12 mouse cellular contexts compared by ENCODE assay signal in genomic region chr15:103298026-103298425, GRCm38 (mm10). TPM values are rescaled to one million over a fixed set of nuclear protein-coding genes. Genes with fewer than 3 reads are reported as not detected.
DNase-seq lines count a peak whose midpoint lies in the region; ATAC-seq lines count a peak whose summit lies in the region.
"Had no signal": no experiment of that assay in that cellular context is flagged by ENCODE, and none has a peak within 500 bp of the region (broad histone marks: within the 10 kb centered on the region; RNA-seq: fewer than 3 reads in every experiment).

No protein-coding gene starts in this region.

- peak overlapping the region; percentile 98 for H3K27ac ChIP-seq in kidney, embryonic 15.5 days
- H3K27ac ChIP-seq in embryonic facial prominence, embryonic 13.5 days: peak overlapping the region; percentile 98
- H3K27ac ChIP-seq in hindbrain, embryonic 13.5 days: peak overlapping the region; percentile 100
- H3K27ac ChIP-seq in midbrain, embryonic 13.5 days: peak overlapping the region; percentile 99
- H3K27ac ChIP-seq: stomach, embryonic 15.5 days had no signal

- H3K4me3 ChIP-seq in kidney, embryonic 15.5 days (replicated peaks): 0 out of 2 replicates have a peak overlapping the region, but pooled peaks have one; percentile 4
- H3K4me3 ChIP-seq in embryonic facial prominence, embryonic 13.5 days: no peak overlapping the region
- H3K4me3 ChIP-seq in hindbrain, embryonic 13.5 days: no peak overlapping the region
- H3K4me3 ChIP-seq in midbrain, embryonic 13.5 days (replicated peaks): no peak overlapping the region
- H3K4me3 ChIP-seq: stomach, embryonic 15.5 days had no signal

- H3K9me3 ChIP-seq in kidney, embryonic 15.5 days (replicated peaks): no peaks in the 10 kb centered on the region
- no peaks in the 10 kb centered on the region for H3K9me3 ChIP-seq in embryonic facial prominence, embryonic 13.5 days
- no peaks in the 10 kb centered on the region for H3K9me3 ChIP-seq in hindbrain, embryonic 13.5 days
- H3K9me3 ChIP-seq in midbrain, embryonic 13.5 days: no peaks in the 10 kb centered on the region
- H3K9me3 ChIP-seq: stomach, embryonic 15.5 days had no signal

- H3K4me2 ChIP-seq in kidney, embryonic 15.5 days: peak overlapping the region; percentile 19; the same call in 1 of the 2 replicates
- H3K4me2 ChIP-seq in embryonic facial prominence, embryonic 13.5 days: no peak overlapping the region
- H3K4me2 ChIP-seq in hindbrain, embryonic 13.5 days: no peak overlapping the region
- H3K4me2 ChIP-seq in midbrain, embryonic 13.5 days (replicated peaks): no peak overlapping the region
- H3K4me2 ChIP-seq: stomach, embryonic 15.5 days had no signal

- 0 out of 2 replicates have a peak overlapping the region, but pooled peaks have one; percentile 2 for H3K9ac ChIP-seq in kidney, embryonic 15.5 days
- no peak overlapping the region for H3K9ac ChIP-seq in embryonic facial prominence, embryonic 13.5 days
- peak overlapping the region; percentile 39; the same call in 1 of the 2 replicates for H3K9ac ChIP-seq in hindbrain, embryonic 13.5 days
- H3K9ac ChIP-seq in midbrain, embryonic 13.5 days (replicated peaks): peak overlapping the region; percentile 43; the same call in 1 of the 2 replicates
- H3K9ac ChIP-seq: stomach, embryonic 15.5 days had no signal

- peaks cover 34% of the 10 kb centered on the region for H3K36me3 ChIP-seq in kidney, embryonic 15.5 days
- peaks cover 46% of the 10 kb centered on the region for H3K36me3 ChIP-seq in embryonic facial prominence, embryonic 13.5 days
- peaks cover 17% of the 10 kb centered on the region for H3K36me3 ChIP-seq in hindbrain, embryonic 13.5 days
- peaks cover 22% of the 10 kb centered on the region for H3K36me3 ChIP-seq in midbrain, embryonic 13.5 days

- DNase-seq in kidney, postnatal 25 days: no peak
- no peak for DNase-seq in gastrocnemius, postnatal 25 days
- no peak for DNase-seq in B cell, adult 2 months
- DNase-seq: adrenal gland, adult 2 months; cerebellum, adult 18-20 months; heart, postnatal 36 days had no signal

- H3K27me3 ChIP-seq in kidney, embryonic 15.5 days: no peaks in the 10 kb centered on the region
- no peaks in the 10 kb centered on the region for H3K27me3 ChIP-seq in embryonic facial prominence, embryonic 13.5 days
- no peaks in the 10 kb centered on the region for H3K27me3 ChIP-seq in hindbrain, embryonic 13.5 days
- H3K27me3 ChIP-seq in midbrain, embryonic 13.5 days: no peaks in the 10 kb centered on the region
- H3K27me3 ChIP-seq: stomach, embryonic 15.5 days had no signal

- 59% methylated on average over 3 of the region's 3 CpGs for WGBS in kidney, embryonic 15.5 days
- 62% methylated on average over 3 of the region's 3 CpGs for WGBS in embryonic facial prominence, embryonic 13.5 days
- WGBS in hindbrain, embryonic 13.5 days: 33% methylated on average over 3 of the region's 3 CpGs
- WGBS in midbrain, embryonic 13.5 days: 43% methylated on average over 3 of the region's 3 CpGs

- ATAC-seq in kidney, embryonic 15.5 days (replicated peaks; ENCODE audit: low FRiP score): no peak
- ATAC-seq in embryonic facial prominence, embryonic 13.5 days (ENCODE audit: insufficient number of reproducible peaks, insufficient read depth, low FRiP score, low TSS enrichment, low read depth): no peak
- ATAC-seq in hindbrain, embryonic 13.5 days (ENCODE audit: low FRiP score): no peak
- ATAC-seq in midbrain, embryonic 13.5 days: no peak
- ATAC-seq in CD4-positive, CD25-positive, alpha-beta regulatory T cell, adult 4 months: no peak

- peaks cover 79% of the 10 kb centered on the region for H3K4me1 ChIP-seq in kidney, embryonic 15.5 days
- peaks cover 79% of the 10 kb centered on the region for H3K4me1 ChIP-seq in embryonic facial prominence, embryonic 13.5 days
- H3K4me1 ChIP-seq in hindbrain, embryonic 13.5 days (replicated peaks): peaks cover 79% of the 10 kb centered on the region
- peaks cover 82% of the 10 kb centered on the region for H3K4me1 ChIP-seq in midbrain, embryonic 13.5 days (replicated peaks)

RNA-seq across cellular contexts. Expression of gene Gpr84, which starts 12.4 kb away (rescaled TPM):
- 0.42 and 0.48 TPM in 2 replicates for polyA plus RNA-seq in kidney, embryonic 15.5 days (2015; fragmentation: Nextera tagmentation; extraction: Ambion mirVana)
- polyA plus RNA-seq in embryonic facial prominence, embryonic 13.5 days (2015; fragmentation: Nextera tagmentation; extraction: Ambion mirVana): 0.54 and 0.62 TPM in 2 replicates
- 0.23 and 0.34 TPM in 2 replicates for polyA plus RNA-seq in hindbrain, embryonic 13.5 days (2015; fragmentation: Nextera tagmentation; extraction: Ambion mirVana)
- 0.18 and 0.94 TPM in 2 replicates for polyA plus RNA-seq in midbrain, embryonic 13.5 days (2015; fragmentation: Nextera tagmentation; extraction: Ambion mirVana)
- not detected for total RNA-seq in gastrocnemius, postnatal 25 days (2021)
- polyA plus RNA-seq in CD4-positive, CD25-positive, alpha-beta regulatory T cell, adult 4 months (2017; shearing (Covaris generic)): not detected
- total RNA-seq: adrenal gland, adult 2 months; heart, postnatal 36 days had no signal

RNA-seq across cellular contexts. Expression of gene Copz1, which starts 25.5 kb away (rescaled TPM):
- polyA plus RNA-seq in kidney, embryonic 15.5 days (2015; fragmentation: Nextera tagmentation; extraction: Ambion mirVana): 298 and 300 TPM in 2 replicates
- 254 and 287 TPM in 2 replicates for polyA plus RNA-seq in embryonic facial prominence, embryonic 13.5 days (2015; fragmentation: Nextera tagmentation; extraction: Ambion mirVana)
- polyA plus RNA-seq in hindbrain, embryonic 13.5 days (2015; fragmentation: Nextera tagmentation; extraction: Ambion mirVana): 219 and 222 TPM in 2 replicates
- 218 and 221 TPM in 2 replicates for polyA plus RNA-seq in midbrain, embryonic 13.5 days (2015; fragmentation: Nextera tagmentation; extraction: Ambion mirVana)
- 10 to 100 TPM; 31.4 to 32.3 TPM for total RNA-seq in gastrocnemius, postnatal 25 days (2021)
- 100 to 1,000 TPM; 213 to 244 TPM for polyA plus RNA-seq in CD4-positive, CD25-positive, alpha-beta regulatory T cell, adult 4 months (2017; shearing (Covaris generic))

RNA-seq across cellular contexts. Expression of gene Nfe2, which starts 39.8 kb away (rescaled TPM):
- polyA plus RNA-seq in kidney, embryonic 15.5 days (2015; fragmentation: Nextera tagmentation; extraction: Ambion mirVana): 5.1 and 6.2 TPM in 2 replicates
- 2.4 and 2.9 TPM in 2 replicates for polyA plus RNA-seq in embryonic facial prominence, embryonic 13.5 days (2015; fragmentation: Nextera tagmentation; extraction: Ambion mirVana)
- 1.1 and 1.4 TPM in 2 replicates for polyA plus RNA-seq in hindbrain, embryonic 13.5 days (2015; fragmentation: Nextera tagmentation; extraction: Ambion mirVana)
- 0.75 and 0.82 TPM in 2 replicates for polyA plus RNA-seq in midbrain, embryonic 13.5 days (2015; fragmentation: Nextera tagmentation; extraction: Ambion mirVana)
- not detected for total RNA-seq in gastrocnemius, postnatal 25 days (2021)
- under 1 TPM; 0.34 to 0.84 TPM for polyA plus RNA-seq in CD4-positive, CD25-positive, alpha-beta regulatory T cell, adult 4 months (2017; shearing (Covaris generic))

RNA-seq across cellular contexts. Expression of gene Zfp385a, which starts 41.9 kb away (rescaled TPM):
- polyA plus RNA-seq in kidney, embryonic 15.5 days (2015; fragmentation: Nextera tagmentation; extraction: Ambion mirVana): 12.5 and 14.4 TPM in 2 replicates
- 10.9 and 12.2 TPM in 2 replicates for polyA plus RNA-seq in embryonic facial prominence, embryonic 13.5 days (2015; fragmentation: Nextera tagmentation; extraction: Ambion mirVana)
- polyA plus RNA-seq in hindbrain, embryonic 13.5 days (2015; fragmentation: Nextera tagmentation; extraction: Ambion mirVana): 18.6 and 19.9 TPM in 2 replicates
- 15.1 and 17.9 TPM in 2 replicates for polyA plus RNA-seq in midbrain, embryonic 13.5 days (2015; fragmentation: Nextera tagmentation; extraction: Ambion mirVana)
- total RNA-seq in gastrocnemius, postnatal 25 days (2021): 10 to 100 TPM; 17.0 to 77.5 TPM
- polyA plus RNA-seq in CD4-positive, CD25-positive, alpha-beta regulatory T cell, adult 4 months (2017; shearing (Covaris generic)): not detected

RNA-seq across cellular contexts. Expression of gene Hnrnpa1, which starts 57.8 kb away (rescaled TPM):
- 1,025 and 1,038 TPM in 2 replicates for polyA plus RNA-seq in kidney, embryonic 15.5 days (2015; fragmentation: Nextera tagmentation; extraction: Ambion mirVana)
- polyA plus RNA-seq in embryonic facial prominence, embryonic 13.5 days (2015; fragmentation: Nextera tagmentation; extraction: Ambion mirVana): 1,090 and 1,133 TPM in 2 replicates
- polyA plus RNA-seq in hindbrain, embryonic 13.5 days (2015; fragmentation: Nextera tagmentation; extraction: Ambion mirVana): 901 and 926 TPM in 2 replicates
- polyA plus RNA-seq in midbrain, embryonic 13.5 days (2015; fragmentation: Nextera tagmentation; extraction: Ambion mirVana): 1,022 and 1,113 TPM in 2 replicates
- total RNA-seq in gastrocnemius, postnatal 25 days (2021): 10 to 100 TPM; 82.8 to 89.0 TPM
- polyA plus RNA-seq in CD4-positive, CD25-positive, alpha-beta regulatory T cell, adult 4 months (2017; shearing (Covaris generic)): 100 to 1,000 TPM; 322 to 361 TPM
